Mouse (Mus musculus) bone marrow, adult 2 months (tissue): Measurements from ENCODE around the gene 1700029I15Rik.

Experiments used
- CTCF ChIP-seq: fragments of 200-500 bp; IDR thresholded peaks from 2 replicates; pipeline ENCODE4 v1.5.1; 2011; ENCODE audit warnings: low read length, control low read depth; ENCODE audit not compliant: control insufficient read depth, insufficient read depth
- POLR2A ChIP-seq: fragments of 200-500 bp; IDR thresholded peaks from 2 replicates; pipeline ENCODE4 v1.6.1; 2011; ENCODE audit warnings: low read depth, mild to moderate bottlenecking, control low read depth, low read length, borderline replicate concordance; ENCODE audit not compliant: control insufficient read depth

DNA sequence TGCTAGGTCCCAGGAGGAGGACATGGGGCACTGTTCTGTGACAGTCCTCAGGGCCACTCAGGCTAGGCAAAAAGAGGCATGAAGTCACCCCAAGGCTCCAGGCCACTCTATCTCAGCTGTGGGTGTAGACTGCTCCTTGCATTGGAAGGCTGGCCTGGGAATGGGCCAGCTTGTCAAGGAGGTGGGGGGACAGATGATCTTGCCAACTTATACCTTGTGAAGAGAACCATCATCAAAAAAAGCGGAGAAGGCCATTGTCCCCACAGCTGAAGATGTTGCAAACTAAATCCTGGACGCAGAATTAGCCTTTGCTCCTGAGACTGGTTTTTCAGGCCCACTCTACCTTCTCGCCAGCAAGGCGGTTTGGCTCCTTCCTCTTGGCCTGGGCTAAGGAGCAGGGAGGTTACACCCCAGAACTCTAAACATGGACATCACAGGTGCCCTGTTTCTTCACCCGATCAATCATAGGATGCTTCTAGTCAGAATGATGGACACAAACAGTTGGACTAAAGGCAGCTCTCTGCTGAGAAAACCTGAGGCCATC, 21.5 kb downstream of the 1700029I15Rik start:
- no peak for TF ChIP-seq CTCF
- TF ChIP-seq POLR2A: no peak
